Comparison of ENCODE assay signal across 8 mouse cellular contexts in the genomic region with DNA sequence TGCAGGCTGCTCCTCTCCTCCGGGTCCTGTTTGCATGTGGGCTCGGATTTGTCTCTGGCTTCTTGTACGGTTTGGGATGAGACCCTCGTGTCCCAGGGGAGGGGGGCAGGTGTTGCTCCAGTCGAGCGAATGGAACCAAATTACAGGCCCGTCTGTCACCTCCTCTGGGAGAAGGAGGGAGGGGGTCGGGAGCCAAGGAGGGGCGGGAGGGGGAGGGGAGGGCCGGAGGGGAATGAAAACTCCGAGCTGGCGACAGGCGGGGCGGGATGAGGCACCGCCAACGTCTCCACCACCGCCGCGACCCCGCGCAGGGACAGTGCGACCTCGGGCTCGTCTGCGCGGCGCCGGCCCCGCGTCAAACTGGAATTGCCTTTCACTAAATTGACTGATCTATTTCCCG. TPM values are rescaled to one million over a fixed set of nuclear protein-coding genes. Genes with fewer than 3 reads are reported as not detected.
DNase-seq lines count a peak whose midpoint lies in the region; ATAC-seq and TF ChIP-seq lines count a peak whose summit lies in the region.

No protein-coding gene starts in this region.

- no peak for ATAC-seq in liver, embryonic 11.5 days (replicated peaks; ENCODE audit: low FRiP score)
- ATAC-seq in embryonic facial prominence, embryonic 15.5 days (ENCODE audit: insufficient number of reproducible peaks, low FRiP score, low TSS enrichment, low read depth): 0 out of 2 replicates have a peak, but pooled peaks have one; percentile 58
- no peak for ATAC-seq in intestine, postnatal 0 days
- ATAC-seq in neural tube, embryonic 14.5 days (ENCODE audit: low read depth): peak; percentile 47

- H3K27ac ChIP-seq in liver, embryonic 11.5 days (ENCODE audit: low read depth, low read length): no peak overlapping the region
- H3K27ac ChIP-seq in embryonic facial prominence, embryonic 15.5 days (replicated peaks): no peak overlapping the region
- no peak overlapping the region for H3K27ac ChIP-seq in intestine, postnatal 0 days (ENCODE audit: low read depth, low read length)
- H3K27ac ChIP-seq in neural tube, embryonic 14.5 days (ENCODE audit: low read depth, low read length): peak overlapping the region; percentile 55

- H3K9me3 ChIP-seq in liver, embryonic 11.5 days (ENCODE audit: control insufficient read depth, low read length): no peaks in the 10 kb centered on the region
- H3K9me3 ChIP-seq in embryonic facial prominence, embryonic 15.5 days (replicated peaks): no peaks in the 10 kb centered on the region
- H3K9me3 ChIP-seq in intestine, postnatal 0 days (ENCODE audit: control insufficient read depth): no peaks in the 10 kb centered on the region
- H3K9me3 ChIP-seq in neural tube, embryonic 14.5 days (ENCODE audit: control insufficient read depth, low read length): no peaks in the 10 kb centered on the region

- peaks cover 5% of the 10 kb centered on the region; the same call in 1 of the 2 replicates for H3K4me1 ChIP-seq in liver, embryonic 11.5 days (replicated peaks; ENCODE audit: control insufficient read depth, insufficient read depth, low read length)
- peaks cover 8% of the 10 kb centered on the region for H3K4me1 ChIP-seq in embryonic facial prominence, embryonic 15.5 days
- no peaks in the 10 kb centered on the region for H3K4me1 ChIP-seq in intestine, postnatal 0 days (replicated peaks; ENCODE audit: control insufficient read depth, insufficient read depth, low read length)
- peaks cover 7% of the 10 kb centered on the region; the same call in 1 of the 2 replicates for H3K4me1 ChIP-seq in neural tube, embryonic 14.5 days (ENCODE audit: control insufficient read depth, insufficient read depth, low read length)

- no peak for DNase-seq in liver, embryonic 11.5 days (ENCODE audit: low spot score)
- no peak for DNase-seq in liver
- no peak for DNase-seq in layer of hippocampus, adult 9-11 months
- no peak for DNase-seq in frontal cortex, postnatal 36 days (ENCODE audit: low spot score in 2 of 2)
- DNase-seq in kidney, postnatal 14 days: no peak

- H3K27me3 ChIP-seq in liver, embryonic 11.5 days (replicated peaks; ENCODE audit: control insufficient read depth, insufficient read depth, low read length): peaks cover 28% of the 10 kb centered on the region
- H3K27me3 ChIP-seq in embryonic facial prominence, embryonic 15.5 days: peaks cover 16% of the 10 kb centered on the region
- H3K27me3 ChIP-seq in intestine, postnatal 0 days (replicated peaks; ENCODE audit: control insufficient read depth, insufficient read depth, low read length): peaks cover 8% of the 10 kb centered on the region; the same call in 1 of the 2 replicates
- H3K27me3 ChIP-seq in neural tube, embryonic 14.5 days (ENCODE audit: control insufficient read depth, insufficient read depth, low read length): no peaks in the 10 kb centered on the region

- no peaks in the 10 kb centered on the region for H3K36me3 ChIP-seq in liver, embryonic 11.5 days (ENCODE audit: control insufficient read depth, insufficient read depth, low read length)
- no peaks in the 10 kb centered on the region for H3K36me3 ChIP-seq in embryonic facial prominence, embryonic 15.5 days
- H3K36me3 ChIP-seq in intestine, postnatal 0 days (ENCODE audit: control insufficient read depth, insufficient read depth): no peaks in the 10 kb centered on the region
- H3K36me3 ChIP-seq in neural tube, embryonic 14.5 days (ENCODE audit: control insufficient read depth, insufficient read depth, low read length): no peaks in the 10 kb centered on the region

- TF ChIP-seq CTCF in intestine, postnatal 0 days (IDR thresholded peaks at IDR 0.05; ENCODE audit: low read depth): no peak

- H3K4me2 ChIP-seq in liver, embryonic 11.5 days: peak overlapping the region; percentile 70
- peak overlapping the region; percentile 60 for H3K4me2 ChIP-seq in embryonic facial prominence, embryonic 15.5 days (replicated peaks)
- peak overlapping the region; percentile 60 for H3K4me2 ChIP-seq in intestine, postnatal 0 days (replicated peaks; ENCODE audit: low read depth)
- peak overlapping the region; percentile 57 for H3K4me2 ChIP-seq in neural tube, embryonic 14.5 days (ENCODE audit: low read depth, low read length)

- 1% methylated on average over 31 of the region's 31 CpGs for WGBS in liver, embryonic 11.5 days
- WGBS in embryonic facial prominence, embryonic 15.5 days: 2% methylated on average over 31 of the region's 31 CpGs
- WGBS in intestine, postnatal 0 days: 4% methylated on average over 31 of the region's 31 CpGs
- 1% methylated on average over 31 of the region's 31 CpGs for WGBS in neural tube, embryonic 14.5 days

- H3K4me3 ChIP-seq in liver, embryonic 11.5 days (ENCODE audit: low read depth, low read length): peak overlapping the region; percentile 41
- peak overlapping the region; percentile 31 for H3K4me3 ChIP-seq in embryonic facial prominence, embryonic 15.5 days (replicated peaks)
- peak overlapping the region; percentile 24 for H3K4me3 ChIP-seq in intestine, postnatal 0 days (ENCODE audit: low read depth, low read length)
- H3K4me3 ChIP-seq in neural tube, embryonic 14.5 days (ENCODE audit: low read depth, low read length): peak overlapping the region; percentile 19; the same call in 1 of the 2 replicates

- no peak overlapping the region for H3K9ac ChIP-seq in liver, embryonic 11.5 days (ENCODE audit: low read depth, low read length)
- H3K9ac ChIP-seq in embryonic facial prominence, embryonic 15.5 days: no peak overlapping the region
- H3K9ac ChIP-seq in intestine, postnatal 0 days (ENCODE audit: low read depth, low read length): no peak overlapping the region
- 0 out of 2 replicates have a peak overlapping the region, but pooled peaks have one; percentile 25 for H3K9ac ChIP-seq in neural tube, embryonic 14.5 days (replicated peaks; ENCODE audit: low read depth, low read length)

RNA-seq across cellular contexts. Expression of a gene that starts 13.5 kb away (rescaled TPM):
- polyA plus RNA-seq in liver, embryonic 11.5 days (2014; fragmentation: Nextera tagmentation; extraction: Ambion mirVana): 0.09 and 0.19 TPM in 2 replicates
- polyA plus RNA-seq in embryonic facial prominence, embryonic 15.5 days (2015; fragmentation: Nextera tagmentation; extraction: Ambion mirVana): 4.4 and 5.8 TPM in 2 replicates
- polyA plus RNA-seq in intestine, postnatal 0 days (2015; fragmentation: Nextera tagmentation; extraction: Ambion mirVana): not detected in 2 replicates
- 20.8 and 33.7 TPM in 2 replicates for polyA plus RNA-seq in neural tube, embryonic 14.5 days (2014; fragmentation: Nextera tagmentation; extraction: Ambion mirVana)

Comparison
In these comparisons a context has a peak if more than half of its experiments do, and no peak if none do; other contexts are left out.
1. ATAC-seq: peak in embryonic facial prominence, embryonic 15.5 days (single experiment) and neural tube, embryonic 14.5 days (single experiment); none in liver, embryonic 11.5 days (single experiment) and intestine, postnatal 0 days (single experiment).
2. Peak in every context shown above with its lines, with median percentiles within 50 percentile points of each other: H3K4me2 ChIP-seq and H3K4me3 ChIP-seq.